Mouse (Mus musculus) G1E (cell line): Measurements from ENCODE around the gene Pilrb2. TPM values are rescaled to one million over a fixed set of nuclear protein-coding genes. Genes with fewer than 3 reads are reported as not detected.
"Not testable (repeated sequence)": the region's sequence is repeated elsewhere in the genome, so short reads cannot be mapped to it uniquely, and the experiment has no call there.

Experiments used
- ATAC-seq: 2 replicates; pipeline ENCODE4 v1.8.0; 2016; ENCODE audit warnings: mild to moderate bottlenecking; ENCODE audit not compliant: insufficient number of reproducible peaks, poor library complexity, low FRiP score, severe bottlenecking; ENCODE audit errors: extremely low read depth
- DNase-seq: peaks from one replicate; pipeline ENCODE4 v3.0.0; 2012; ENCODE audit warnings: low spot score
- H3K27me3 ChIP-seq: 2 replicates; pipeline ENCODE4 v1.6.1; 2012; ENCODE audit warnings: mild to moderate bottlenecking, low read length, inconsistent platforms; ENCODE audit not compliant: insufficient read depth
- H3K36me3 ChIP-seq: replicated peaks from 2 replicates; pipeline ENCODE3; 2012; ENCODE audit warnings: mild to moderate bottlenecking, inconsistent platforms
- H3K4me1 ChIP-seq: 2 replicates; pipeline ENCODE4 v1.6.1; 2012; ENCODE audit warnings: low read depth, low read length, inconsistent platforms, mixed read lengths; ENCODE audit not compliant: insufficient read depth
- H3K4me3 ChIP-seq: 2 replicates; pipeline ENCODE4 v1.5.1; 2012; ENCODE audit warnings: low read depth, mild to moderate bottlenecking, inconsistent platforms, low read length, moderate library complexity, mixed read lengths
- H3K9me3 ChIP-seq: replicated peaks from 2 replicates; pipeline ENCODE4 v1.6.1; 2012; ENCODE audit warnings: inconsistent platforms
- CTCF ChIP-seq: IDR thresholded peaks from 2 replicates; pipeline ENCODE4 v1.5.1; 2012; ENCODE audit warnings: low read depth, low read length, inconsistent platforms, mixed read lengths
- GATA1 ChIP-seq: IDR thresholded peaks from 2 replicates; pipeline ENCODE4 v1.6.1; 2012; ENCODE audit warnings: borderline replicate concordance, low read length, inconsistent platforms, mixed read lengths
- GATA2 ChIP-seq: IDR thresholded peaks from 2 replicates; pipeline ENCODE4 v1.6.1; 2012; ENCODE audit warnings: low read depth, low read length, inconsistent platforms, borderline replicate concordance
- POLR2AphosphoS5 ChIP-seq: IDR thresholded peaks from 2 replicates; pipeline ENCODE4 v1.6.1; 2012; ENCODE audit warnings: low read depth, low read length, inconsistent platforms; ENCODE audit not compliant: insufficient replicate concordance
- TAL1 ChIP-seq: conservative IDR thresholded peaks from 2 replicates; pipeline ENCODE4 v1.6.1; 2012; ENCODE audit warnings: low read depth, low read length, inconsistent platforms, mixed read lengths
- polyA plus RNA-seq: library from polyadenylated mRNA; stranded (reverse); fragments of >175 nt; gene quantifications from 2 replicates; pipeline ENCODE4 v1.2.3, GENCODE M21; 2012
- total RNA-seq, 2 experiments: library from RNA; stranded (forward) in 1 of 2; stranded (reverse) in 1 of 2; fragments of 200-1000 nt in 1 of 2; fragments of >200 nt in 1 of 2; fragmentation: Nextera tagmentation in 1 of 2; gene quantifications; 2 replicates each; pipeline ENCODE4 v1.2.3; 2014 to 2017

Gene Pilrb2
- total and polyA plus RNA-seq, 3 experiments: 0.31 to 19.0 (median 2.4) TPM

DNA sequence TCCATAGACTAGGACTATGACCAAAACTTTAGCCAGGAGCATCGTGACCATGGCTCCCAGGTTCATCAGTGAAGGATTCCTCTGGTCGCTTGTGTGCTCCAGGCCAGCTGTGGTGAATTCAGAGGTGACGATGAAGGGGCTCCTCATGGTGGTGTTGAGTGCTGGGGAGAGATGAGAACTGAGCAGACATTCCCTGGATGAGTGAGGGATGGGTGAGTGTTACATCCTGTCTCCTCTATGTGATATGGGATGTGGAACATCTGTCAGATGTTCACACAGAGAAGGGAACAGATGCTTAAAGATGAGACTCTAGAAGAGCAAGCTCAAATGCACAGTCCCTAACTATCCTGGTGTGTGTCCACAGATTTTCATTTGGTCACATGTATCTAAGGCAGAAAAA, 16.7 kb downstream of the Pilrb2 start:
- not testable (repeated sequence) for H3K27me3 ChIP-seq, H3K9me3 ChIP-seq, H3K4me3 ChIP-seq, ATAC-seq, H3K4me1 ChIP-seq, H3K36me3 ChIP-seq, DNase-seq

- not testable (repeated sequence) for H3K27me3 ChIP-seq, H3K36me3 ChIP-seq, H3K4me1 ChIP-seq, DNase-seq, H3K9me3 ChIP-seq, ATAC-seq, H3K4me3 ChIP-seq
Observed at GRCm38 (mm10) chr5:137850313-137850712, 21.3 kb downstream of the Pilrb2 start.

DNA sequence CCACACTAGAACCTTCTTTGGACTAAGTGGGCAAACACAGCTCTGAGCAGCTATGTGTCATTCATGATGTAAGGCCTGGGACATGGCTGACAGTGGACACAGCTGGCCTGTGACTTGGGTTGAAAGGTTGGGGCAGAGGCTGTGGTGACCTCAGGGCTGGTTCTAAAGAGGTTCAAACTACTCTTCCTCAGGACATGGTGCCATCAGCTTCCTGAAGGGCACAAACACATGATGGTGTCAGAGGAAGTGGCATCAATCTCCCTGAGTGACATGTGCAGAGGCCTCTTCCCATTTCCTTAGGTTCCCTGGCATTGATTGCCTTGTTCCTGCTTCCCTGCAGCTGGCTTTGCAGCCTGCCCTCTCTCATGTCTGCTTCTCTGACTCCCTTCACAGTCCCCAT, 34.5 kb downstream of the Pilrb2 start:
- not testable (repeated sequence) for H3K27me3 ChIP-seq, H3K9me3 ChIP-seq, H3K4me3 ChIP-seq, ATAC-seq, H3K4me1 ChIP-seq, DNase-seq, H3K36me3 ChIP-seq

DNA sequence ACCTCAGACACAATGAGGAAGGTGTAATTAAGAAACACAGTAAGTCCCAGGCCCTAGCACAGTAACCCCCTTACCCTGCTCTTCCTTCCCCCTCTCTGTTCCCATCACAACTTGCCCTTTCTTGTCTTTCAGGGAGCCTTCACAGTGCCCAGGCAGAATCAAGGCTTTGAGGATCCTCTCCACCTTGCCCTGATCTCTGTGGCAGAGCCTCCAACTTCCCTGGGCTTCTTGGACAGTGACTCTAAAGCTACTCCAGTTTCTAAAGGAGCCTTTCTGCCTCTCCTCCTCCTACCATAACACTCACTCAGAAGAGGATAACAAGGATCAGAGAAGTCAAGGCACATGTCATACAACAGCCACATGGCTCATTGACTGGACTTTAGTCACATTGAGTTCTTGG, 35.0 kb downstream of the Pilrb2 start:
- no peak for TF ChIP-seq CTCF
- TF ChIP-seq POLR2AphosphoS5: no peak
- TF ChIP-seq GATA1: no peak
- no peak for TF ChIP-seq TAL1
- Histone ChIP-seq H3K4me3 (no peak overlapping the region), H3K9me3 (no peaks in the 10 kb centered on the region), H3K36me3 (no peaks in the 10 kb centered on the region), H3K4me1 (no peaks in the 10 kb centered on the region), H3K27me3 (no peaks in the 10 kb centered on the region)
- DNase-seq: no peak
- no peak for ATAC-seq

- not testable (repeated sequence) for ATAC-seq, H3K9me3 ChIP-seq, DNase-seq, H3K36me3 ChIP-seq, H3K4me3 ChIP-seq, H3K27me3 ChIP-seq, H3K4me1 ChIP-seq
Observed at GRCm38 (mm10) chr5:137835966-137836520, 35.6 kb downstream of the Pilrb2 start, which contains the start of gene Pilra. TSS of gene Pilra (minus strand) at chr5:137836281.

- H3K4me3 ChIP-seq: no peak overlapping the region
- DNase-seq (no peak), ATAC-seq (no peak)
- TF ChIP-seq POLR2AphosphoS5 (no peak), CTCF (no peak), TAL1 (no peak)
- H3K27me3 ChIP-seq: no peaks in the 10 kb centered on the region
- H3K4me1 ChIP-seq: no peaks in the 10 kb centered on the region
- H3K9me3 ChIP-seq: no peaks in the 10 kb centered on the region
- H3K36me3 ChIP-seq: no peaks in the 10 kb centered on the region
Observed at GRCm38 (mm10) chr5:137833500-137833899, 38.1 kb downstream of the Pilrb2 start.

DNA sequence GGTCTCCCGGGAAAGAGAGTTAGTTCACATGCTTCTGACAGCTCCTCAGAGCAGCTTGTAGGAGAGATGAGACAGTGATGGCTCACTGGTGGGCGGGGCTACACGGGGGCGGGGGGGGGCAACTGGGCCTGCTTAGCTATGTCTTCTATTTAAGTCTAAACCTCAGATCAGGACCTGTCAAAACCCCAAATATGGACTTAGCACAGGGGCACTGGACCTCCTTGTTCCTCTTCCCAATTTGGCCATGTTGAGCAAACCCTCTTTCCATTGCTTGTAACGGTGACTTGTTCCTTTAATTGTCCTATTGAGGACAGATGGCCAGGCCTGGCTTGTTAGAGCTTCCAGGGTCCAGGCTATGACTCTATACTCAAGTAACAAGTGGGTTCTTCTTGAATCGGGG, 40.1 kb downstream of the Pilrb2 start:
- H3K36me3 ChIP-seq: no peaks in the 10 kb centered on the region
- no peaks in the 10 kb centered on the region for H3K27me3 ChIP-seq
- no peaks in the 10 kb centered on the region for H3K4me1 ChIP-seq
- H3K9me3 ChIP-seq: no peaks in the 10 kb centered on the region
- TF ChIP-seq GATA1: no peak
- ATAC-seq: no peak
- no peak overlapping the region for H3K4me3 ChIP-seq
- no peak for DNase-seq

GRCm38 (mm10) chr5:137831106-137831505, 40.5 kb downstream of the Pilrb2 start:
- DNase-seq: no peak
- TF ChIP-seq GATA2: no peak
- no peak for TF ChIP-seq CTCF
- no peak for TF ChIP-seq POLR2AphosphoS5
- no peak for TF ChIP-seq TAL1
- no peak for TF ChIP-seq GATA1
- Histone ChIP-seq H3K4me3 (no peak overlapping the region), H3K9me3 (no peaks in the 10 kb centered on the region), H3K4me1 (no peaks in the 10 kb centered on the region), H3K36me3 (no peaks in the 10 kb centered on the region), H3K27me3 (no peaks in the 10 kb centered on the region)
- ATAC-seq: no peak
